Mouse (Mus musculus) midbrain, postnatal 0 days (tissue): Measurements from ENCODE around the gene Hist1h2be. TPM values are rescaled to one million over a fixed set of nuclear protein-coding genes. Genes with fewer than 3 reads are reported as not detected.
"Not testable (repeated sequence)": the region's sequence is repeated elsewhere in the genome, so short reads cannot be mapped to it uniquely, and the experiment has no call there.

ENCODE experiments used
- ATAC-seq: fragments of 200-750 bp; cut with Nextera tagmentation; 2 replicates; pipeline ENCODE4 v1.8.0; 2017; ENCODE audit warnings: moderate number of reproducible peaks, mild to moderate bottlenecking, moderate TSS enrichment, moderate library complexity; ENCODE audit not compliant: low FRiP score
- DNase-seq: peaks from one replicate; pipeline ENCODE4 v3.0.0-alpha.2; 2015; ENCODE audit warnings: low spot score
- H3K27ac ChIP-seq: fragments of 300-500 bp; sonication (generic); 2 replicates; pipeline ENCODE4 v1.5.1; 2014; ENCODE audit warnings: low read depth, mild to moderate bottlenecking, low read length, mixed read lengths
- H3K27me3 ChIP-seq: fragments of 300-500 bp; sonication (generic); 2 replicates; pipeline ENCODE4 v1.6.1; 2014; ENCODE audit warnings: low read length, control low read depth, mixed read lengths; ENCODE audit not compliant: insufficient read depth
- H3K36me3 ChIP-seq: fragments of 300-500 bp; sonication (generic); 2 replicates; pipeline ENCODE4 v1.6.1; 2014; ENCODE audit warnings: low read length, control low read depth, mixed read lengths; ENCODE audit not compliant: insufficient read depth
- H3K4me1 ChIP-seq: fragments of 300-500 bp; sonication (generic); 2 replicates; pipeline ENCODE4 v1.6.1; 2014; ENCODE audit warnings: mild to moderate bottlenecking, control low read depth, antibody characterized with exemption, low read length, mixed read lengths; ENCODE audit not compliant: insufficient read depth
- H3K4me2 ChIP-seq: fragments of 300-500 bp; sonication (generic); 2 replicates; pipeline ENCODE4 v1.6.1; 2014; ENCODE audit warnings: low read depth, mild to moderate bottlenecking, low read length, mixed read lengths; ENCODE audit not compliant: poor library complexity, severe bottlenecking
- H3K4me3 ChIP-seq: fragments of 300-500 bp; sonication (generic); 2 replicates; pipeline ENCODE4 v1.5.1; 2014; ENCODE audit warnings: low read depth, mild to moderate bottlenecking, low read length, moderate library complexity
- H3K9ac ChIP-seq: fragments of 300-500 bp; sonication (generic); replicated peaks from 2 replicates; pipeline ENCODE4 v1.6.1; 2014; ENCODE audit warnings: mild to moderate bottlenecking, low read length, moderate library complexity, mixed read lengths; ENCODE audit not compliant: poor library complexity, severe bottlenecking
- H3K9me3 ChIP-seq: fragments of 300-500 bp; sonication (generic); 2 replicates; pipeline ENCODE4 v1.6.1; 2016; ENCODE audit warnings: low read length, control low read depth
- CTCF ChIP-seq: IDR thresholded peaks from 2 replicates; pipeline ENCODE4 v1.5.1; 2016; ENCODE audit warnings: antibody characterized with exemption, mild to moderate bottlenecking
- WGBS: fragments of 180-500 bp; shearing (Covaris S2); extraction: QIAGEN DNeasy Blood & Tissue Kit; methylation state at CpG from one replicate; pipeline ENCODE4 v1.1.7; 2014; 5-methylcytosine and 5-hydroxymethylcytosine counted together
- polyA plus RNA-seq: library from polyadenylated mRNA; unstranded; fragments of >200 nt; fragmentation: Nextera tagmentation; extraction: Ambion mirVana; gene quantifications from 2 replicates; pipeline ENCODE4 v1.2.1, GENCODE M21; 2015
- total RNA-seq: library from RNA; depleted of rRNA; stranded (reverse); fragments of >200 nt; gene quantifications from 2 replicates; pipeline ENCODE4 v1.2.3, GENCODE M21; 2014

Gene Hist1h2be
- total and polyA plus RNA-seq, 2 experiments from 2014 or later = 0.33 to 75.1 TPM

GRCm38 (mm10) chr13:23551146-23551834 is 69.6 kb downstream of the Hist1h2be start, which contains the start of gene Hist1h4f:
Gene Hist1h4f, minus strand, starts transcription at chr13:23551648.
- peak; percentile 97 for DNase-seq
- Histone ChIP-seq H3K4me2 (peak within 1 kb of the TSS; percentile 59), H3K9ac (peak within 1 kb of the TSS; percentile 39), H3K27ac (peak within 1 kb of the TSS; percentile 77; the same call in 1 of the 2 replicates), H3K4me3 (peak within 1 kb of the TSS; percentile 42)
- WGBS = under 1% methylated on average over 42 of the region's 47 CpGs
- H3K27me3 ChIP-seq, H3K36me3 ChIP-seq, H3K9me3 ChIP-seq, H3K4me1 ChIP-seq: not testable (repeated sequence)
- peak; percentile 92 for ATAC-seq
- peak; percentile 74 for TF ChIP-seq CTCF

- WGBS = 7% methylated on average over 3 of the region's 3 CpGs
- peak overlapping the region; percentile 39 for H3K9ac ChIP-seq
- TF ChIP-seq CTCF = no peak
These were observed 70.2 kb downstream of the Hist1h2be start for GRCm38 (mm10) chr13:23550761-23551145.

GRCm38 (mm10) chr13:23546694-23547093 is 74.2 kb downstream of the Hist1h2be start:
- ATAC-seq (no peak), DNase-seq (no peak)
- Histone ChIP-seq H3K4me1 (0 out of 2 replicates have a peak, but pooled peaks cover 4% of the 10 kb centered on the region), H3K9me3 (no peaks in the 10 kb centered on the region), H3K27ac (no peak overlapping the region), H3K27me3 (no peaks in the 10 kb centered on the region), H3K9ac (no peak overlapping the region), H3K36me3 (no peaks in the 10 kb centered on the region), H3K4me3 (no peak overlapping the region), H3K4me2 (no peak overlapping the region)
- 76% methylated on average over 5 of the region's 5 CpGs for WGBS
- TF ChIP-seq CTCF = no peak

More at GRCm38 (mm10) chr13:23550761-23551145, 70.2 kb downstream of the Hist1h2be start:
- peak overlapping the region; percentile 59 for H3K4me2 ChIP-seq
- DNase-seq (no peak), ATAC-seq (no peak)
- peak overlapping the region; percentile 77; the same call in 1 of the 2 replicates for H3K27ac ChIP-seq
- H3K9me3 ChIP-seq = no peaks in the 10 kb centered on the region
- H3K36me3 ChIP-seq = no peaks in the 10 kb centered on the region
- H3K27me3 ChIP-seq = no peaks in the 10 kb centered on the region
- peaks cover 7% of the 10 kb centered on the region; the same call in 1 of the 2 replicates for H3K4me1 ChIP-seq
- peak overlapping the region; percentile 42 for H3K4me3 ChIP-seq

GRCm38 (mm10) chr13:23544787-23545120 is 76.2 kb downstream of the Hist1h2be start:
- not testable (repeated sequence) for DNase-seq, H3K9me3 ChIP-seq, H3K36me3 ChIP-seq, H3K27me3 ChIP-seq, H3K4me1 ChIP-seq, H3K27ac ChIP-seq, ATAC-seq, H3K9ac ChIP-seq
- Histone ChIP-seq H3K4me2 (peak overlapping the region; percentile 36; the same call in 1 of the 2 replicates), H3K4me3 (peak overlapping the region; percentile 45)
- 0% methylated on average over 8 of the region's 14 CpGs for WGBS

- WGBS = under 1% methylated on average over 24 of the region's 45 CpGs
- no peaks in the 10 kb centered on the region for H3K4me1 ChIP-seq
- H3K4me2 ChIP-seq = peak within 1 kb of the TSS; percentile 65
- peak within 1 kb of the TSS; percentile 75 for H3K27ac ChIP-seq
- TF ChIP-seq CTCF = no peak
- peak; percentile 98 for DNase-seq
- no peaks in the 10 kb centered on the region for H3K27me3 ChIP-seq
- peak within 1 kb of the TSS; percentile 48; the same call in 1 of the 2 replicates for H3K9ac ChIP-seq
- no peaks in the 10 kb centered on the region for H3K9me3 ChIP-seq
- H3K4me3 ChIP-seq = peak within 1 kb of the TSS; percentile 45
- peak; percentile 96 for ATAC-seq
- no peaks in the 10 kb centered on the region for H3K36me3 ChIP-seq
These were observed 76.7 kb downstream of the Hist1h2be start, which contains the start of gene Hist1h3f for GRCm38 (mm10) chr13:23543965-23544786. Gene Hist1h3f, plus strand, starts transcription at chr13:23544052.

GRCm38 (mm10) chr13:23542999-23543607 is 77.8 kb downstream of the Hist1h2be start, which contains the start of gene Hist1h2bh:
Gene Hist1h2bh, minus strand, starts transcription at chr13:23543392.
- not testable (repeated sequence) for H3K9me3 ChIP-seq, H3K27me3 ChIP-seq, H3K4me1 ChIP-seq, H3K36me3 ChIP-seq
- Histone ChIP-seq H3K9ac (peak within 1 kb of the TSS; percentile 48; the same call in 1 of the 2 replicates), H3K4me2 (peak within 1 kb of the TSS; percentile 65), H3K27ac (peak within 1 kb of the TSS; percentile 75), H3K4me3 (peak within 1 kb of the TSS; percentile 45)
- WGBS = under 1% methylated on average over 22 of the region's 42 CpGs
- ATAC-seq (peak; percentile 78), DNase-seq (peak; percentile 93)

- H3K9me3 ChIP-seq, H3K27ac ChIP-seq, H3K27me3 ChIP-seq, ATAC-seq, H3K36me3 ChIP-seq, DNase-seq, H3K4me1 ChIP-seq: not testable (repeated sequence)
- Histone ChIP-seq H3K4me3 (peak overlapping the region; percentile 45), H3K4me2 (peak overlapping the region; percentile 65), H3K9ac (0 out of 2 replicates have a peak overlapping the region, but pooled peaks have one; percentile 4)
- 6% methylated on average over 3 of the region's 3 CpGs for whole genome bisulfite sequencing
These were observed 78.5 kb downstream of the Hist1h2be start for GRCm38 (mm10) chr13:23542225-23542980.
